Mouse (Mus musculus): Measurements from ENCODE around the gene Hsd17b1. TPM values are rescaled to one million over a fixed set of nuclear protein-coding genes. Genes with fewer than 3 reads are reported as not detected.
"Not testable (repeated sequence)": the region's sequence is repeated elsewhere in the genome, so short reads cannot be mapped to it uniquely, and the experiment has no call there.

The Hsd17b1 gene
- polyA plus RNA-seq, 1 experiment from 2014 or later, result not detected

DNA sequence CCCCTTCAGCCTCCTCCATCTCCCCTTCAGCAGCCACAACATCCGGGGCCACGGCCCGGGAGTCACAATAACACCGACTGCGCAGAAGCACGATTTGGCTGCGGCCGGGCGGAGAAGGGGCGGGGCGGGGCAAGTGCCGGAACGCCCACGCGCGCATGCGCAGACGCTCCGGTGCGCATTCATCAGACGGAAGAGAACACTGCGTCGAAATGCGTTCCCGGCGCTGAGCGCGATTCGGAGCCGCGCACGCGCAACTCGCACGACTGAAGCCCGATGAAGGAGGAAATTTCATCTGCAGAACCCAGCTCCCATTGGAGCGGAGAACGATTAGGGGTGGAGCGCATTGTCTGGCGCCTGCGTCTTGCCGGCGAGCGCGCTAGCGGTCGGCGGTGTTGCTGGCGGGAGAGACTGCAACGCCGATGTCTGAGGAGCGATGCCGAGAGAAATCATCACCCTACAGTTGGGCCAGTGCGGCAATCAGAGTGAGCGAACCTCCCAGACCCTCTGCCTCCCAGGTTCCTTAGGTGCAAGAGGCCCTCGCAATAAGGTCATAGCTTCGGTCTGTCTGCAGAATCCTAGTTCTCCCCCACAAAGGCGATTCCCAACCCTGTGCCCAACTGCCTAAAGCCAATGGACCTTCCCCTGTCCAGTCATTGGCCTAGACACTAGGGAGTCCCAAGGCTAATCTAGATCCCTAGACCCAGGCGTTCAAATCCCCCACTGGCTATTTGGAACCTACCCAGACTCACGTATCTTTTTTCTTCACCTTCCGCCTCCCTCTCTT lies 41.7 kb downstream of the Hsd17b1 start, which contains the start of the genes Retreg3 and Tubg1:
Retreg3 (minus strand) TSS at position 133 of the 784 bp plus-strand sequence.
Tubg1 (plus strand) TSS at position 178 of the 784 bp plus-strand sequence.
- Histone ChIP-seq H3K4me2 (ENCODE audit: low read length) (peak within 1 kb of the TSS; percentile 94), H3K9me3 (ENCODE audit: control insufficient read depth, low read length) (no peaks in the 10 kb centered on the region), H3K9ac (ENCODE audit: low read length) (peak within 1 kb of the TSS; percentile 79), H3K36me3 (ENCODE audit: control insufficient read depth, insufficient read depth, low read length) (peaks cover 30% of the 10 kb centered on the region), H3K27me3 (replicated peaks; ENCODE audit: control insufficient read depth, insufficient read depth, low read length) (no peaks in the 10 kb centered on the region), H3K4me1 (replicated peaks; ENCODE audit: control insufficient read depth, insufficient read depth, low read length) (peaks cover 20% of the 10 kb centered on the region), H3K4me3 (ENCODE audit: low read depth, low read length) (peak within 1 kb of the TSS; percentile 95), H3K27ac (ENCODE audit: low read depth) (peak within 1 kb of the TSS; percentile 79)
- WGBS, result under 1% methylated on average over 61 of the region's 61 CpGs
- ATAC-seq (replicated peaks; ENCODE audit: low FRiP score, low TSS enrichment, low read depth), result peak; percentile 96
- DNase-seq (ENCODE audit: low spot score), result peak; percentile 98

DNA sequence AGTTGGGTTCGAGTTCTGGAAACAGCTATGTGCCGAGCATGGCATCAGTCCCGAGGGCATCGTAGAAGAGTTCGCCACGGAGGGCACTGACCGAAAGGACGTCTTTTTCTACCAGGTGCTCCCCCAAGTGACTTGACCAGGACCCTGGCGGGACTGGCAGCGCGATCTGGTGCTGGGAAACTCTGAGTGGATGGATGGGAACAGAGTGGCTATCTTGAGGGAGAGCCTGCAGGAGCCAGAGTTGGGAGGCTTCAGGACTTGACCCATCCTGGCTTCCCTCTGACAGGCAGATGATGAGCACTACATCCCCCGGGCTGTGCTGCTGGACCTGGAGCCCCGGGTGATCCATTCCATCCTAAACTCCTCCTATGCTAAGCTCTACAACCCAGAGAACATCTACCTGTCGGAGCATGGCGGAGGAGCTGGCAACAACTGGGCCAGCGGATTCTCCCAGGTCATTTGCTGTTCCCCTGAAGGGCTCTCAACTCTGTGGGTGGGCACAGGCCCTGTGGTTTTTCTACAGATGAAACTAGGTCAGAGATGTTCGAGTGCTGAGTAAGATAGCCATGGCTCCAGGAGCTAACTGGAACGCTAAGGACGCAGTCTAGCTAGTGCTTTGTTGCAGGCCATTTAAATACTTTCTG lies 42.5 kb downstream of the Hsd17b1 start:
- no peak for DNase-seq (ENCODE audit: low spot score)
- peaks cover 35% of the 10 kb centered on the region for H3K36me3 ChIP-seq (ENCODE audit: control insufficient read depth, insufficient read depth, low read length)
- H3K27me3 ChIP-seq (replicated peaks; ENCODE audit: control insufficient read depth, insufficient read depth, low read length), result no peaks in the 10 kb centered on the region
- peak overlapping the region; percentile 95 for H3K4me3 ChIP-seq (ENCODE audit: low read depth, low read length)
- peaks cover 20% of the 10 kb centered on the region for H3K4me1 ChIP-seq (replicated peaks; ENCODE audit: control insufficient read depth, insufficient read depth, low read length)
- H3K9ac ChIP-seq (ENCODE audit: low read length), result peak overlapping the region; percentile 79
- peak overlapping the region; percentile 77 for H3K4me2 ChIP-seq (ENCODE audit: low read length)
- 27% methylated on average over 19 of the region's 19 CpGs for WGBS
- peak overlapping the region; percentile 79 for H3K27ac ChIP-seq (ENCODE audit: low read depth)
- no peaks in the 10 kb centered on the region for H3K9me3 ChIP-seq (ENCODE audit: control insufficient read depth, low read length)
- ATAC-seq (replicated peaks; ENCODE audit: low FRiP score, low TSS enrichment, low read depth), result no peak

DNA sequence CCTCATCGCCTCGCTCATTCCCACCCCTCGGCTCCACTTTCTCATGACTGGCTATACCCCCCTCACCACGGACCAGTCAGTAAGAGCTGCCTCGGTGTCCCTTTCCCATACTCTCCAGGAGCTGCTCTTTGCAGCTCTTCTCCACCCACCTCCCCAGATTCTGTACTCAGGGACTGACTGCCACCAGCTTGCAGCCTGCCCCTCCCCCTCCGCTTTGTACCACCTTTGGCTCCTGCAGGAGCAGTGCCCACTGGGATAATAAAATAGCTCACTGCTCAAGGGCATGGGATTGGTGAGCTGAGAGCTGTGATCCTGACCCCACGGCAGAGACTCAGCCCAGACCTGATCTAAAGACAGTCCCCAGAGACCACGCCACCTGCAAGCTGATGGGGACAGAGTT lies 46.3 kb downstream of the Hsd17b1 start:
- H3K27me3 ChIP-seq (replicated peaks; ENCODE audit: control insufficient read depth, insufficient read depth, low read length); DNase-seq (ENCODE audit: low spot score); H3K9me3 ChIP-seq (ENCODE audit: control insufficient read depth, low read length); H3K27ac ChIP-seq (ENCODE audit: low read depth); ATAC-seq (replicated peaks; ENCODE audit: low FRiP score, low TSS enrichment, low read depth); H3K4me2 ChIP-seq (ENCODE audit: low read length); H3K4me1 ChIP-seq (replicated peaks; ENCODE audit: control insufficient read depth, insufficient read depth, low read length); H3K9ac ChIP-seq (ENCODE audit: low read length); H3K4me3 ChIP-seq (ENCODE audit: low read depth, low read length): not testable (repeated sequence)
- 94% methylated on average over 8 of the region's 8 CpGs for WGBS
- peaks cover 41% of the 10 kb centered on the region for H3K36me3 ChIP-seq (ENCODE audit: control insufficient read depth, insufficient read depth, low read length)

DNA sequence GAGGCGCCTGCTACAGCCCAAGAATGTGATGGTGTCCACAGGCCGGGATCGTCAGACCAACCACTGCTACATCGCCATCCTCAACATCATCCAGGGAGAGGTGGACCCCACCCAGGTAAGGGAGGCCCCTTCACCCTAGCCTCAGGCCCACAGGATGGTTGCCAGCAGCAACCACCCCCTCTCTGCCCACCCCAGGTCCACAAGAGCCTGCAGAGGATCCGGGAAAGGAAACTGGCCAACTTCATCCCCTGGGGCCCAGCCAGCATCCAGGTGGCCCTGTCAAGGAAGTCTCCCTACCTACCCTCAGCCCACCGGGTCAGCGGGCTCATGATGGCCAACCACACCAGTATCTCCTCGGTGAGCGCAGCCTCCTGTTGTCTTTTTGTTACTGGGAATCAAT lies 46.8 kb downstream of the Hsd17b1 start:
- not testable (repeated sequence) for H3K27ac ChIP-seq (ENCODE audit: low read depth); DNase-seq (ENCODE audit: low spot score); H3K27me3 ChIP-seq (replicated peaks; ENCODE audit: control insufficient read depth, insufficient read depth, low read length); H3K9ac ChIP-seq (ENCODE audit: low read length); H3K4me2 ChIP-seq (ENCODE audit: low read length); H3K4me1 ChIP-seq (replicated peaks; ENCODE audit: control insufficient read depth, insufficient read depth, low read length); H3K4me3 ChIP-seq (ENCODE audit: low read depth, low read length); ATAC-seq (replicated peaks; ENCODE audit: low FRiP score, low TSS enrichment, low read depth); H3K9me3 ChIP-seq (ENCODE audit: control insufficient read depth, low read length)
- WGBS, result 94% methylated on average over 9 of the region's 9 CpGs
- H3K36me3 ChIP-seq (ENCODE audit: control insufficient read depth, insufficient read depth, low read length), result peaks cover 41% of the 10 kb centered on the region

DNA sequence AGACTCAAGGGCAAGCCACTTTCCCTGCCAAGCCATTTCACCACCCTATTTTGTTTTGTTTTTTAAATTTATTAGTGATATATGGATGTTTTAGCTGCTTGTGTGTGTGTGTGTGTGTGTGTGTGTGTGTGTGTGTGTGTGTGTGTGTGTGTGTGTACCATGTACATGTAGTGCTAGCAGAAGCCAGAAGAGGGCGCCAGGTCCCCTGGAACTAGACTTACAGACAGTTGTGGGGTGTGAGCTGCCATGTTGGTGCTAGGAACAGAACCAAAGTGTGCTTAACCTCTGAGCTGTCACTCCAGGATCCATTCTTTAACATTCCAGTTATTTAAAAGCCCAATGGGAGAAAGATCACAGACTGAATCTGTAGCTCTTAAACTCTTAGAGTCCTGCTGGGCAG lies 48.9 kb downstream of the Hsd17b1 start:
- no peak for DNase-seq (ENCODE audit: low spot score)
- Histone ChIP-seq H3K27me3 (replicated peaks; ENCODE audit: control insufficient read depth, insufficient read depth, low read length) (no peaks in the 10 kb centered on the region), H3K4me1 (replicated peaks; ENCODE audit: control insufficient read depth, insufficient read depth, low read length) (peaks cover 4% of the 10 kb centered on the region; the same call in 1 of the 2 replicates), H3K36me3 (ENCODE audit: control insufficient read depth, insufficient read depth, low read length) (peaks cover 41% of the 10 kb centered on the region), H3K4me2 (ENCODE audit: low read length) (no peak overlapping the region), H3K9me3 (ENCODE audit: control insufficient read depth, low read length) (0 out of 2 replicates have a peak, but pooled peaks cover 4% of the 10 kb centered on the region), H3K4me3 (ENCODE audit: low read depth, low read length) (no peak overlapping the region), H3K27ac (ENCODE audit: low read depth) (no peak overlapping the region), H3K9ac (ENCODE audit: low read length) (no peak overlapping the region)
- 56% methylated on average over 1 of the region's 1 CpGs for WGBS
- no peak for ATAC-seq (replicated peaks; ENCODE audit: low FRiP score, low TSS enrichment, low read depth)

DNA sequence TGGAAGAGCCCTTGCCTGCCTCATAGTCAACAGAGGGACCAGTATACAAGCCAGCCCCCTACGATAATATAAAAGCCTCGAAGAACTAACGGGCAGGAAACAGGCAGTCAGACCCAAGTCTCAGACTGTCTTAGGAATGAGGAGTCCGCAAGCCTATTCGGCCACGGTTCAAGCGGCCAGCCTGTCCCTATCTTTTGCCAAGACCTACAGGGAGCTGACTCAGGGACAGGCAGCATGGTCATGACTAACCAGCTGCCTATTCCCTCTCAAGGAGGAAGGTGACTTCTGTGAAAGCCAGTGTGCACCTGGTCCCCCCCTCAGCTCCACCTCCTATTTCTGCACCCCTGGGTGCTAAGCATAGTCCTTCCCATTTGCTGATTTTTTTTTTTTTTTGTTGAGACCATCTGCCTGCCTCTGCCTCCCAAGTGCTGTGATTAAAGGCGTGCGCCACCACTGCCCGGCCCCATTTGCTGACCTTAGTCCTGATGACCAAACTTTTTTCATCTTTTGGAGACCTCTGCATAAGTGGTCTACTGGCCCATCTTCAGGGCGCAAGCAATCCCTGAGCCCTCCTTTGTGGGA lies 50.9 kb downstream of the Hsd17b1 start:
- H3K9ac ChIP-seq (ENCODE audit: low read length), result no peak overlapping the region
- H3K9me3 ChIP-seq (ENCODE audit: control insufficient read depth, low read length), result 0 out of 2 replicates have a peak, but pooled peaks cover 4% of the 10 kb centered on the region
- H3K27me3 ChIP-seq (replicated peaks; ENCODE audit: control insufficient read depth, insufficient read depth, low read length), result no peaks in the 10 kb centered on the region
- H3K36me3 ChIP-seq (ENCODE audit: control insufficient read depth, insufficient read depth, low read length), result peaks cover 23% of the 10 kb centered on the region
- DNase-seq (ENCODE audit: low spot score), result no peak
- no peak overlapping the region for H3K4me3 ChIP-seq (ENCODE audit: low read depth, low read length)
- 84% methylated on average over 11 of the region's 11 CpGs for WGBS
- no peak for ATAC-seq (replicated peaks; ENCODE audit: low FRiP score, low TSS enrichment, low read depth)
- no peak overlapping the region for H3K27ac ChIP-seq (ENCODE audit: low read depth)
- H3K4me1 ChIP-seq (replicated peaks; ENCODE audit: control insufficient read depth, insufficient read depth, low read length), result peaks cover 4% of the 10 kb centered on the region; the same call in 1 of the 2 replicates
- H3K4me2 ChIP-seq (ENCODE audit: low read length), result no peak overlapping the region

Small RNA genes within 50 kb of the gene (microRNA-seq; reads per million reads assigned to microRNA genes)
- gene Mir6928, result 1.3 reads per million, percentile 13 among the genes with 10 or more reads in this experiment

Other genes with a start within 250 kb of the Hsd17b1 start
- gene Stat5b, start 227.7 kb upstream of the Hsd17b1 start, polyA plus RNA-seq (2014; fragmentation: Nextera tagmentation; extraction: Ambion mirVana), result 27.0 and 27.8 TPM in 2 replicates
- gene Stat5a, start 219.1 kb upstream of the Hsd17b1 start, polyA plus RNA-seq (2014; fragmentation: Nextera tagmentation; extraction: Ambion mirVana), result 5.3 and 5.5 TPM in 2 replicates
- gene Stat3, start 138.9 kb upstream of the Hsd17b1 start, polyA plus RNA-seq (2014; fragmentation: Nextera tagmentation; extraction: Ambion mirVana), result 36.6 and 42.9 TPM in 2 replicates
- 99.3 and 102 TPM in 2 replicates for gene Cavin1, start 107.5 kb upstream of the Hsd17b1 start, polyA plus RNA-seq (2014; fragmentation: Nextera tagmentation; extraction: Ambion mirVana)
- 30.6 and 32.5 TPM in 2 replicates for gene Atp6v0a1, start 69.0 kb upstream of the Hsd17b1 start, polyA plus RNA-seq (2014; fragmentation: Nextera tagmentation; extraction: Ambion mirVana)
- gene Naglu, start 8.4 kb upstream of the Hsd17b1 start, polyA plus RNA-seq (2014; fragmentation: Nextera tagmentation; extraction: Ambion mirVana), result 11.5 and 12.7 TPM in 2 replicates
- 39.7 and 45.5 TPM in 2 replicates for gene Coasy, start 4.2 kb downstream of the Hsd17b1 start, polyA plus RNA-seq (2014; fragmentation: Nextera tagmentation; extraction: Ambion mirVana)
- gene Mlx, start 8.9 kb downstream of the Hsd17b1 start, polyA plus RNA-seq (2014; fragmentation: Nextera tagmentation; extraction: Ambion mirVana), result 43.6 and 48.0 TPM in 2 replicates
- gene Psmc3ip, start 17.0 kb downstream of the Hsd17b1 start, polyA plus RNA-seq (2014; fragmentation: Nextera tagmentation; extraction: Ambion mirVana), result 29.1 and 38.1 TPM in 2 replicates
- gene Retreg3, start 41.5 kb downstream of the Hsd17b1 start, polyA plus RNA-seq (2014; fragmentation: Nextera tagmentation; extraction: Ambion mirVana), result 7.2 and 8.0 TPM in 2 replicates
- 71.2 and 73.8 TPM in 2 replicates for gene Tubg1, start 41.5 kb downstream of the Hsd17b1 start, polyA plus RNA-seq (2014; fragmentation: Nextera tagmentation; extraction: Ambion mirVana)
- gene Tubg2, start 77.5 kb downstream of the Hsd17b1 start, polyA plus RNA-seq (2014; fragmentation: Nextera tagmentation; extraction: Ambion mirVana), result 5.8 and 7.4 TPM in 2 replicates
- gene Cntnap1, start 92.1 kb downstream of the Hsd17b1 start, polyA plus RNA-seq (2014; fragmentation: Nextera tagmentation; extraction: Ambion mirVana), result 1.2 and 1.4 TPM in 2 replicates
- 12.8 and 13.8 TPM in 2 replicates for gene Plekhh3, start 92.9 kb downstream of the Hsd17b1 start, polyA plus RNA-seq (2014; fragmentation: Nextera tagmentation; extraction: Ambion mirVana)
- 0.23 TPM in 1 of 2 replicates, not detected in the other for gene Ccr10, start 97.0 kb downstream of the Hsd17b1 start, polyA plus RNA-seq (2014; fragmentation: Nextera tagmentation; extraction: Ambion mirVana)
- 20.2 and 21.8 TPM in 2 replicates for gene Ezh1, start 148.1 kb downstream of the Hsd17b1 start, polyA plus RNA-seq (2014; fragmentation: Nextera tagmentation; extraction: Ambion mirVana)
- 113 and 122 TPM in 2 replicates for gene Ramp2, start 167.6 kb downstream of the Hsd17b1 start, polyA plus RNA-seq (2014; fragmentation: Nextera tagmentation; extraction: Ambion mirVana)
- 143 and 150 TPM in 2 replicates for gene Vps25, start 175.3 kb downstream of the Hsd17b1 start, polyA plus RNA-seq (2014; fragmentation: Nextera tagmentation; extraction: Ambion mirVana)
- gene Wnk4, start 182.2 kb downstream of the Hsd17b1 start, polyA plus RNA-seq (2014; fragmentation: Nextera tagmentation; extraction: Ambion mirVana), result 12.6 and 14.4 TPM in 2 replicates
- 1.1 TPM in 2 replicates for gene Cntd1, start 200.6 kb downstream of the Hsd17b1 start, polyA plus RNA-seq (2014; fragmentation: Nextera tagmentation; extraction: Ambion mirVana)
- 260 and 265 TPM in 2 replicates for gene Coa3, start 200.7 kb downstream of the Hsd17b1 start, polyA plus RNA-seq (2014; fragmentation: Nextera tagmentation; extraction: Ambion mirVana)
- 141 and 155 TPM in 2 replicates for gene Becn1, start 223.9 kb downstream of the Hsd17b1 start, polyA plus RNA-seq (2014; fragmentation: Nextera tagmentation; extraction: Ambion mirVana)
- 112 and 118 TPM in 2 replicates for gene Psme3, start 237.8 kb downstream of the Hsd17b1 start, polyA plus RNA-seq (2014; fragmentation: Nextera tagmentation; extraction: Ambion mirVana)
- gene Aoc2, start 246.7 kb downstream of the Hsd17b1 start, polyA plus RNA-seq (2014; fragmentation: Nextera tagmentation; extraction: Ambion mirVana), result 1.4 and 1.8 TPM in 2 replicates

Measured in intestine, embryonic 14.5 days (tissue).